Mouse (Mus musculus) neural tube, embryonic 15.5 days (tissue): ENCODE results near the gene Lyl1. TPM values are rescaled to one million over a fixed set of nuclear protein-coding genes. Genes with fewer than 3 reads are reported as not detected.

Source experiments
- ATAC-seq: fragments of 200-750 bp; cut with Nextera tagmentation; 2 replicates; pipeline ENCODE4 v1.8.0; 2017; ENCODE audit warnings: mild to moderate bottlenecking, moderate TSS enrichment, moderate library complexity; ENCODE audit not compliant: low FRiP score
- H3K27ac ChIP-seq: fragments of 300-500 bp; sonication (generic); replicated peaks from 2 replicates; pipeline ENCODE4 v1.5.1; 2015; ENCODE audit warnings: mild to moderate bottlenecking, inconsistent platforms
- H3K27me3 ChIP-seq: fragments of 300-500 bp; sonication (generic); replicated peaks from 2 replicates; pipeline ENCODE4 v1.6.1; 2015; ENCODE audit warnings: inconsistent platforms
- H3K36me3 ChIP-seq: fragments of 300-500 bp; sonication (generic); 2 replicates; pipeline ENCODE4 v1.6.1; 2015; ENCODE audit warnings: inconsistent platforms
- H3K4me1 ChIP-seq: fragments of 300-500 bp; sonication (generic); 2 replicates; pipeline ENCODE4 v1.6.1; 2015; ENCODE audit warnings: inconsistent platforms
- H3K4me2 ChIP-seq: fragments of 300-500 bp; sonication (generic); 2 replicates; pipeline ENCODE4 v1.6.1; 2015; ENCODE audit warnings: inconsistent platforms, mild to moderate bottlenecking, moderate library complexity
- H3K4me3 ChIP-seq: fragments of 300-500 bp; sonication (generic); replicated peaks from 2 replicates; pipeline ENCODE4 v1.5.1; 2015; ENCODE audit warnings: mild to moderate bottlenecking, inconsistent platforms
- H3K9ac ChIP-seq: fragments of 300-500 bp; sonication (generic); replicated peaks from 2 replicates; pipeline ENCODE4 v1.6.1; 2015; ENCODE audit warnings: mild to moderate bottlenecking, inconsistent platforms
- H3K9me3 ChIP-seq: fragments of 300-500 bp; sonication (generic); replicated peaks from 2 replicates; pipeline ENCODE4 v1.6.1; 2016; ENCODE audit warnings: inconsistent platforms
- WGBS: fragments of 180-500 bp; shearing (Covaris S2); methylation state at CpG from one replicate; pipeline ENCODE4 v1.1.7; 2015; ENCODE audit warnings: mixed read lengths; 5-methylcytosine and 5-hydroxymethylcytosine counted together
- polyA plus RNA-seq: library from polyadenylated mRNA; unstranded; fragments of >200 nt; fragmentation: Nextera tagmentation; extraction: Ambion mirVana; gene quantifications from 2 replicates; pipeline ENCODE4 v1.2.1, GENCODE M21; 2015

Lyl1 gene
- polyA plus RNA-seq, 1 experiment from 2014 or later: 3.1 TPM

DNA sequence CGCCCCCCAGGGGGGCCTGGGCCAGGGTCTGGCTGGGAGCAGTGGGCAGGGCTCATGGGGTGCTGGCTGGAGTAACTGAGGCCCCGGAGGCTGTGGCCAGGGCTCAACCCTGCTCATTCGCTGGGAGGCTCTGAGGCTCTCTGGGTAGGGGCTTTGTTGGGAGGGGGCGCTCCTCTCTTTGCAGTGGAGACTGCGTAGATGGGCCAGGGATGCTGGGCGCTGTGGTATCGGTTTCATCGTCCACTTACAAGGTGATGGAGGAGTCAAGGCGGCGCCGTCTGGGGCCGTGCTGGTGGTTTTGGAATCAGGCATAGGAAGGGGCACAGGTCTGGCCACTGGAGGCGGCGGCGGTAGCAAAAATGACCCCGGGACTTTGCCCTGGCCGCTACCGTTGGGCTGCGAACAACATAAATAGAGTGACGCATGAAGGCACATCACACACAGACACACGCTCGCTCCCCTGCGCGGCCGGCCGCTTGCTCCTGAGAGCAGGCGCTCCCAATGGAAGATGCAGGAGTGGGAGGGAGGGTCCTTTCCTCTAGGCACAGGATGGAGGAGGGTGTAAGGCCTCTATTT lies 14.7 kb downstream of the Lyl1 start:
- H3K4me1 ChIP-seq: peaks cover 48% of the 10 kb centered on the region
- no peak overlapping the region for H3K4me3 ChIP-seq
- peak overlapping the region; percentile 38 for H3K27ac ChIP-seq
- no peak for ATAC-seq
- peak overlapping the region; percentile 41 for H3K4me2 ChIP-seq
- H3K9me3 ChIP-seq: no peaks in the 10 kb centered on the region
- H3K9ac ChIP-seq: no peak overlapping the region
- no peaks in the 10 kb centered on the region for H3K36me3 ChIP-seq
- WGBS: 9% methylated on average over 27 of the region's 27 CpGs
- peaks cover 21% of the 10 kb centered on the region for H3K27me3 ChIP-seq

DNA sequence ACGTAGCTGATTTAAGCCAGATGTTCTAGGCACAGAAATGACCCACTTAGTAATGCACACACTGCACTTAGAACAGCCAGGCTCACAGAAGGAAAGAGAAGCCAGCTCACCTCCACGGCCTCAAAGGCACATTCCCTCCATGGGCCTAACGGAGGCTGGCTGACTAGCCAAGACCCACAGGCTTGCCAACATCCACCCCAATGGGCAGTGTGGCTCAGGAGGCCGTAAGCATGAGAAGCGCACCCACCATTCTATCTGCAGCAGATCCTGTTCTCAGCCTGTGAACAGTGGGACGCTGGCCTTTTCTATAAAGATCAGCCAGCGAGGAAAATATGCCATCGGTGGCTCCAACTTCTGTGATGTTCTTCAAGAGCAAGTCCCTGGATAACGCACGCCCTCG lies 15.5 kb downstream of the Lyl1 start:
- Histone ChIP-seq H3K27ac (peak overlapping the region; percentile 15; the same call in 1 of the 2 replicates), H3K4me2 (no peak overlapping the region), H3K27me3 (peaks cover 21% of the 10 kb centered on the region), H3K9me3 (no peaks in the 10 kb centered on the region), H3K4me3 (no peak overlapping the region), H3K36me3 (no peaks in the 10 kb centered on the region), H3K4me1 (peaks cover 43% of the 10 kb centered on the region), H3K9ac (no peak overlapping the region)
- WGBS: 89% methylated on average over 11 of the region's 11 CpGs
- no peak for ATAC-seq

DNA sequence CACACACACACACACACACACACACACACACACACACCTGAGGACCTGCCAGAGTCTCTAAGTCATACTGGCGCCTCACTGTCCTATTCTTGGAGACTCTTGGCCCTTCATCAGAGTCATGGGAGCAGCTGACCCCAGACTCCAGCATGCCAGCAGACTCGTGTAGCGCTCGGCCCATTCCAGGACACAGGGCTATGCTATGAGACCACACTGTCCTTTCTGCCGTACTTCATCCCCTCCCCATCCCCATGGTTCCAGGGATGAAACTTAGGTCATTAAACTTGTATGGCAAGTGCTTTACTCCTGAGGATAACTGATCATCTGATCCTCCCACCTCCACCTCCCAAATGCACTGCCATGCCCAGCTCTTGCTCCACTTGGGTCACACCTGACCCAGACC lies 17.2 kb downstream of the Lyl1 start:
- no peak for ATAC-seq
- H3K27ac ChIP-seq: no peak overlapping the region
- 83% methylated on average over 5 of the region's 5 CpGs for WGBS
- H3K9me3 ChIP-seq: no peaks in the 10 kb centered on the region
- H3K4me3 ChIP-seq: no peak overlapping the region
- H3K4me1 ChIP-seq: peaks cover 47% of the 10 kb centered on the region
- no peaks in the 10 kb centered on the region for H3K36me3 ChIP-seq
- no peak overlapping the region for H3K9ac ChIP-seq
- H3K27me3 ChIP-seq: peaks cover 23% of the 10 kb centered on the region
- no peak overlapping the region for H3K4me2 ChIP-seq

DNA sequence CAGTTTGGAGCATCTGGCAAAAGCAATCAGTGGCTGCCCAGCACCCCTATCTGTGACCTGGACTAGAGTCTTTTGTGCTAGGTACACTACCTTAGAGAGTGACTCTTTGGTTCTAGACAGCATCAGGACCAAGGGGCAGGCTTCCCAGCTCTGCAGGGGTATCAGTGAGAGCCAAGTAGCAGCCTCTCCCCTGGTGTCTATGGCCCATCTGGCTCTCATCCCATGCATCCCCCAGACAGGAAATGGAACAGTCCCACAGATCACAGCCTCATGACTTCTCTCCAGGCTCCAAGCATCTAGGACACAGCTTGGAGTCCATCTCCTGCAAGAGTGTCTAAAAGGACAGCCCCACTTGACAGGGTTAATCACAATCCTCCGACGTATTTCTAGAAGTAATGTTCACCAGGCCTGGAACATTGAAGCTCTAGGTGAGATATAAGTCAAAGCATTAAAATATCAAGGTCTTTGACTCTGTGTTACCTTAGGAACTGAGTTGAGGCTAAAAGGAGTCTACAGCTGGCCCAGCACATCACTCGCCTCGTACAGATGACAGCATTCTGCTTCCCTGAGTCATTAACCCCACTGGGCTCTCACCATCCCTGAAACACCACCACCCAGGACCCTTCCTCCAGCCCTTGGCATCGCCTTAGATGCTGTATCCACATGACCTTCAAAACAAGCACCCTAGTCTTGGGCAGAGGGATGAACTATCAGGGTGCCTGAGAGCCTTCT lies 17.9 kb downstream of the Lyl1 start:
- Histone ChIP-seq H3K36me3 (no peaks in the 10 kb centered on the region), H3K4me3 (no peak overlapping the region), H3K4me2 (no peak overlapping the region), H3K4me1 (peaks cover 47% of the 10 kb centered on the region), H3K27ac (no peak overlapping the region), H3K9me3 (no peaks in the 10 kb centered on the region), H3K27me3 (peaks cover 23% of the 10 kb centered on the region), H3K9ac (no peak overlapping the region)
- WGBS: 79% methylated on average over 5 of the region's 5 CpGs
- no peak for ATAC-seq

DNA sequence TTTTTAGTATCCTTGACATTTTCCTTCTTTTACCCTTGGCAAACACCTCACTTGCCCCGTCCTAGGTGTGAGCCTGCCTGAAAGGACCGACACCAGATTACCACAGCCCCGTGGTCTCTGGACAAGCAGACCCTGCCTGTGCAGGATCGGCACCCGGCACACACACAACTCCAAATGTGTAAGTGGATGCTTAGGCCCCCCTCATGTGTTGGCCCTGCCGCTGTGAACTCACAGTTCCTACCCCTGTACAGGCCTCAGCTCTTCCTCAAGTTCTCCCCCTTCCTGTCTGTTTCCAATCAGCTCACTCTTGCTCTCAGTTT lies 21.2 kb downstream of the Lyl1 start:
- no peak overlapping the region for H3K9ac ChIP-seq
- peak overlapping the region; percentile 80 for H3K27ac ChIP-seq
- no peak overlapping the region for H3K4me2 ChIP-seq
- no peaks in the 10 kb centered on the region for H3K36me3 ChIP-seq
- no peak overlapping the region for H3K4me3 ChIP-seq
- H3K4me1 ChIP-seq: peaks cover 51% of the 10 kb centered on the region
- H3K27me3 ChIP-seq: peaks cover 13% of the 10 kb centered on the region
- no peak for ATAC-seq
- 72% methylated on average over 6 of the region's 6 CpGs for WGBS
- H3K9me3 ChIP-seq: no peaks in the 10 kb centered on the region

DNA sequence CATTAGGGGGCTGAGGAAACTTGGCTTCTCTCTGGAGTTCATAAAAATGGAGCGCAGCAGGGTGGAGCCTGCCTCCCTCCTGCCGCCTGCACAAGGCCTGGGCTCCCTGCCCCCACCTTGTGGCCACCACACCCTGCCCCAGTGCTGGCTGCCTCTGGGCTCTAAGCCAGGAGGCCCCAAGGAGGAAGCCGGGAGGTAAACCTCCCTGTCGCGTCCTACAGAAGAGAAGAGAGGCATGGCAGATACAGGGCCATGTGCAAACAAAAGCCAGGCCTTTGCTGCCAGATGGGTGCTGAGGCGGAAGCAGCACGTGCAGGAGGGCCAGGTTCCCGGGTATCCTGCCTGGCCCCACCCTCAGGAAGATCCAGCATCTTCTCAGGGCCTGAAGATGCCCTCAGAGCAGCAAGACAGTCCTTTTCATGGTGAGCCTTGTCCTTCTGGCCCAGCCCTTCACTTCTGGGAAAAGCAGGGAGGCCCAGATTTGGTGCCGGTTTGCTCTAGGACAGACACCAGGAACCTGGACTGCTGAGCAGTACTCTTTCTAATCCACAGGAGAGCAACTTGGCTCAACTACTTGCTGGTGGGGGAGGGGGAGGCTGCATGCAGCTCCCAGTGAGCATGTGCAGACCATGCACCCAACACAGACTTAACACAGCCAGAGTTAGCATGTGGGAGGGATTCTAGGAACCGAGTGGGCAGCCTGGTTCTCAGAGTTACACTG lies 21.8 kb downstream of the Lyl1 start, which contains the start of gene G430095P16Rik:
TSS of gene G430095P16Rik (plus strand) at position 158 of the 721 bp plus-strand sequence.
- H3K9me3 ChIP-seq: no peaks in the 10 kb centered on the region
- H3K27ac ChIP-seq: peak within 1 kb of the TSS; percentile 80
- peak; percentile 57 for ATAC-seq
- peaks cover 52% of the 10 kb centered on the region for H3K4me1 ChIP-seq
- no peak within 1 kb of the TSS for H3K4me3 ChIP-seq
- 13% methylated on average over 10 of the region's 10 CpGs for WGBS
- H3K27me3 ChIP-seq: peaks cover 10% of the 10 kb centered on the region
- no peaks in the 10 kb centered on the region for H3K36me3 ChIP-seq
- peak within 1 kb of the TSS; percentile 26 for H3K4me2 ChIP-seq
- peak within 1 kb of the TSS; percentile 11; the same call in 1 of the 2 replicates for H3K9ac ChIP-seq

DNA sequence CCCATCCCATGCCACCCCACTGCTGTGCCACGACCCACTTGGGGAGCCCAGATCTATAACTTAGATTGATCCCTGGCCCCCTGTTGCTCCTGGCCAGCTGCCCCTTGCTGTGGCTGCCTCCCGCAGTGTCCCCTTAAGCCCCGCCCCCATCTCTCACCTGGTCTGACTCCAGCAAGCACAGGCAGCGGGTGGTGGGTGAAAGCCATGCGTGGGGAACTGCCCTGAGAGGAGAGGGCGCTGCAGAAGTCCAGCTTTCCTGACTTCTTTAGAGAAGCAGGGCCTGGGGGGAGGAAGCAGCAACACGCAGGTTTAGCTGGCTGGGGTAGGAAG lies 22.3 kb downstream of the Lyl1 start:
- no peak for ATAC-seq
- Histone ChIP-seq H3K27me3 (peaks cover 8% of the 10 kb centered on the region), H3K36me3 (no peaks in the 10 kb centered on the region), H3K27ac (peak overlapping the region; percentile 80), H3K4me3 (no peak overlapping the region), H3K4me2 (peak overlapping the region; percentile 26), H3K4me1 (peaks cover 57% of the 10 kb centered on the region), H3K9me3 (no peaks in the 10 kb centered on the region), H3K9ac (peak overlapping the region; percentile 11; the same call in 1 of the 2 replicates)
- 40% methylated on average over 7 of the region's 7 CpGs for WGBS

DNA sequence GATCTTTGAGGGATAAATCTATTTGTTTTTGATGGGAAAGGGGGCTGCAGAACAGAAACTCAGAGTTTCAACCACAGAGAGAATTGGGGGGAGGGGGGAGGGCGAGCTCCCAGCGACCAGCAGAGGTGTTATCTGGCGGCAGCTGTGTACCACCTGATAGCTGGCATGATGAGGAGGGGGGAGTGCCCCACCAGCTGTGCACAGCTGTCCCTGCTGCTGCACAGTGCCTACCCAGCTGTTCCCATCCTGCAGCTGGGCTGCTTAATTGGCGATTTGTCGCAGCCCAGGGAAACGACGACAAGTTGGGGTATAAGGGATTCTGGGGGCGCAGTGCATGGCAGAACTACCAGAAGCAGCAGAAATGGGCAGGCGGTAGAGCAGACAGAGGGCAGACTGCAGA lies 23.4 kb downstream of the Lyl1 start:
- Histone ChIP-seq H3K9me3 (no peaks in the 10 kb centered on the region), H3K4me2 (no peak overlapping the region), H3K27ac (peak overlapping the region; percentile 80), H3K4me3 (no peak overlapping the region), H3K27me3 (peaks cover 2% of the 10 kb centered on the region; the same call in 1 of the 2 replicates), H3K36me3 (no peaks in the 10 kb centered on the region), H3K4me1 (peaks cover 63% of the 10 kb centered on the region), H3K9ac (no peak overlapping the region)
- WGBS: 36% methylated on average over 9 of the region's 9 CpGs
- ATAC-seq: no peak

DNA sequence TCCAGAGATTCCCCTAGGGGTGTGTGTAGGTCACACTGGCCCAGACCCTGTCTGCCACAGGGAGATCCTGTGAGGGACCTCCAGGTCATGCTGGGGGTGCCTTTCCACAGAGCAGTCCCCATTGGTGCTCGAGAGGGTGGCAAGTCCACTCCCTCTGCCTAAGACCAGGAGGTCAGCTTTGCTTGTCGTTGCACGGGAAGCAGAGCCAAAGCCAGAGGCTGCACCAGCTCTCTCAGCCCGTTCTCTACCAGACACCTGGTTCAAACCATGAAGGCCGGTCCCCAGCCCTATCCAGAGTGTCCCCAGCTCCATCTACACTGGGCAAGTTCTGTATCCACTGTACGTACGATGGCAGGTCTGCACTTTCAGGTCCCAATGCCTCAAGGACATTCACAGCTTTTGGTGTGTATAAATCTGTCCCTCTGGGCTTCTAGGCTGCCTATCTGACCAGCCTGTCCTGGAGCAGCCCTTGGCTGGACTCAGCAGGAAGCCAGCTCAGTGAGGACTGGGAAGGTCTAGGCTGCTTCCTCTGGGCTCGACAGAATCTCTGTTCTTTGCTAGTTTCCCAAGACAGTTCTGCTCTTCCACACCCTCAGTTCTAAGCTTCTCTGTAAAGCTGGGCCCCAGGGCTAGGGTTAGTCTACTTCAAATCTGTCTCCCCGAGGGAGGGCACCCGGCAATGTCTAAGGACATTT lies 24.1 kb downstream of the Lyl1 start:
- Histone ChIP-seq H3K9me3 (no peaks in the 10 kb centered on the region), H3K4me3 (no peak overlapping the region), H3K9ac (no peak overlapping the region), H3K36me3 (no peaks in the 10 kb centered on the region), H3K27me3 (0 out of 2 replicates have a peak, but pooled peaks cover 2% of the 10 kb centered on the region), H3K4me2 (0 out of 2 replicates have a peak overlapping the region, but pooled peaks have one; percentile 1), H3K4me1 (peaks cover 69% of the 10 kb centered on the region), H3K27ac (peak overlapping the region; percentile 80)
- 64% methylated on average over 10 of the region's 10 CpGs for WGBS
- no peak for ATAC-seq

DNA sequence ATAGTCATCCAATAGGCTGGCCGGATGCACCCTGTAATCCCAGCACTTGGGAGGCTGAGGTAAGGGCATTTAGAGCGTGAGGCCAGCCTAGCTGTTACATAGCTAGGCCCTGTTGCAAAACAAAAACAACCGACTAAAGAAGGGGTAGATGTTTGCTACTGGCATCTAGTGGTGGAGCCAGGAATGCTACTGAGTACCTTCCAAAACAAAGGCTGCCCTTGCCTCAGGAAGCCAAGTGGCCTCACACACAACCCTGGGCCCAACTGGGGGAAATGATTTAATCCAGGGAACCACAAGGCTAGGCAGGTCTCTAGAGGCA lies 24.6 kb downstream of the Lyl1 start:
- Histone ChIP-seq H3K4me1 (peaks cover 74% of the 10 kb centered on the region), H3K36me3 (no peaks in the 10 kb centered on the region), H3K4me2 (0 out of 2 replicates have a peak overlapping the region, but pooled peaks have one; percentile 1), H3K27me3 (0 out of 2 replicates have a peak, but pooled peaks cover 2% of the 10 kb centered on the region), H3K9ac (no peak overlapping the region), H3K4me3 (no peak overlapping the region), H3K9me3 (no peaks in the 10 kb centered on the region), H3K27ac (peak overlapping the region; percentile 80)
- 24% methylated on average over 3 of the region's 3 CpGs for WGBS
- no peak for ATAC-seq

DNA sequence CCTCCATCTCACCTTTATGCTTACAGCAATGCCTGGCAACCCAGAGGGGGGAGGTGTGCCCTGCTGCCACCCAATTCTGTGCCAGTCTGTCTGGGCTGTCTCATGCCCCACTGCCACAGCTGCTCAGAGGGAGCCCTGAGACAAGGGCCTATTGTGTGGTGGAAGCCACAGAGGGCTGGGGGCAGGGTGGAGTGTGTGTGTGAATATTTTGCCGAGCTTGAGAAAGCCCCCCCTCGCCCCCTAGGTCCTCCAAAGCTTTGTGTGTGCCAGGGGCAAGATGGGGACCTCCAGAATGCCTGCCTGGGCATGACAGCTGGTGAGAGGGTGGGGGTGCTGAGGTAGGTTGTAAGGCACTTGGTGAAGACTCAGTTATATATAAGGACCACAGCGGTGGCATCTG lies 27.2 kb downstream of the Lyl1 start:
- ATAC-seq: peak; percentile 53; the same call in 1 of the 2 replicates
- Histone ChIP-seq H3K9me3 (no peaks in the 10 kb centered on the region), H3K36me3 (no peaks in the 10 kb centered on the region), H3K27me3 (no peaks in the 10 kb centered on the region; the same call in 1 of the 2 replicates), H3K4me3 (no peak overlapping the region), H3K4me1 (peaks cover 84% of the 10 kb centered on the region), H3K27ac (peak overlapping the region; percentile 63; the same call in 1 of the 2 replicates), H3K9ac (no peak overlapping the region), H3K4me2 (no peak overlapping the region)
- WGBS: 44% methylated on average over 3 of the region's 3 CpGs
